Mouse (Mus musculus) mouse embryonic stem cell (cell line): ENCODE data around the gene Lrrc56.

ENCODE experiments used
- in situ Hi-C, 2 experiments: fragments of 300-500 bp; cut with MboI; formaldehyde crosslinking; loops; 1 replicate in 1 of 2; 3 replicates in 1 of 2; pipeline ENCODE4 v1.14.3; 2019 to 2020; ENCODE audit warnings: low sequenced_read_pairs in 2 of 2, low pct_unique_long_range_greater_than_20kb in 1 of 2, mixed read lengths in 1 of 2; ENCODE audit not compliant: unreplicated experiment in 1 of 2

The Lrrc56 gene

DNA sequence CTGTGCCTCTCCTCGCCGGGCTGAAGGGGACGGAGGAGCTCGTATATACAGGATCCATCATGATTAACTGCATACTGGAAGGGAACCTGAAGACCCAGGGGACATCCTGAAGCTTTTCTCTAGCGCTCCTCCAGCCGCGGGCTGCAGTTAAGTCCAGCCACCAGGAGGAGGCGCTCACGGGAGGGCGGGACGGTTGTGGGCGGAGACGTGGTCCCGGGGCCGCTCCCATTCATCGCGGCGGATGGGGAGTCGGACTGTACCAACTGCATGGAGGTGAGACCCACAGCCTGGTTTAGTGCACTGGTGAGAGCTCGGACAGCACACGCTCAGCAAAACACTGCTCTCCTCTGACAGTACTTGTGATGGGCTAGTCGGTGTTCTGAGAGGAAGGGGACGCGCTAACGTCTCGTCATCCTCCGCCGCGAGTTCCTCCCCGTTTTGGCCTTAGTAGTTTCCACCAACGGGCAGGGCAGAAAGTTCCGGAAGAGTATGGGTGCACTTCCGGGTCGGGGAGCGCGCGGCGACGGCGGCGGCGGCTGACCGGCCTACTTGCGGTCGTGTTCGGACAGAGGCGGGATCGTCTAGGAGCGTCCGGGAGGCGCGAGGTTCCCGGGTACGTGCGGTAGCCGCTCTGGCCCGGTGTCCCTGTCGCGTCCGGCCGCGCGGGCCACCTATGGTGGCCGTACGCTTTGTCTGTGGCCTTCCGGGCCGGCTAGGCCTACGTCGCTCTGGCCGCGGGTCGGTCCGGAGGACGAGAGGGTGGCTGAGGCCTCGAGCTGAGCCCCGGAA is 34.5 kb downstream of the Lrrc56 start, which contains the start of gene Phrf1:
TSS of gene Phrf1 (plus strand) at position 506 of the 789 bp plus-strand sequence.
- in situ Hi-C loops, result no loop called here

DNA sequence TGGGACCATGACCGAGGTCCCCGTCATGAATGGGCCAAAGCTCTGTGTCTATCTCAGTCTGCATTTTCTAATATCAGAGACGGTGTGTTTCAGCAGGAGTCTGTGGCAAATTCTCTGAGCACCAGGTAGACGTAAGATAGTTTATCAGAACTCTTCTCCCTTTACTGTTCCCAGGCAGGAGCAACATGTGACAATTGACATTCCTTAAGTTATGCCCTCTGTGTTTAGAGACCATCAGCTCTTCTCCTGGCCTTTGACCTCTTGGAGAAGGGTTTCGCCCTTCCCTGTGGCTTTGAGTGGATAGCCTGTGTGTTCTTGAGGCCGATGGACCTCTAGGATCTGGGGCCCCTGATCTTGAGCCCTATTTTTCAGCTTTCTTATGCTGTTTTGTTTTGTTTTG is 35.7 kb downstream of the Lrrc56 start:
- in situ Hi-C loops, result no loop called here

DNA sequence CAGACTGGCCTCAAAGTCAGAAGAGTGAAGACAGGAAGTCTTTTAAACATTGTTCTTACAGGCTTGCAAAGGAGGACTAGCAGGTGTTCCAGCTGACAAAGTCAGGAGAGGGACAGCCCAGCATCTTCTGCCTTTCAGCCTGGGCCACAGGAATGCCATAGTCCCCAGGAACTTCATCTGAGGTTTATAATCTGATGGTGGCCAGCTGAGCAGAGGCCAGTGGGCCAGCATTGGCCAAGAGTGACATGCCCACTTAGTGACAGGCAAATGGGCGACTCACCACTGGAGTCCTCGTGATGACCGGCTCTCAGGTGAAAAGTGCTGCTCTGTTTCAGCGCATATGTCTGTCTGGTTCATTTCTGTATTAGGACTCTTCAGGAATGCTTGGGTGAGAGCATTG is 36.6 kb downstream of the Lrrc56 start:
- in situ Hi-C loops, result no loop called here

DNA sequence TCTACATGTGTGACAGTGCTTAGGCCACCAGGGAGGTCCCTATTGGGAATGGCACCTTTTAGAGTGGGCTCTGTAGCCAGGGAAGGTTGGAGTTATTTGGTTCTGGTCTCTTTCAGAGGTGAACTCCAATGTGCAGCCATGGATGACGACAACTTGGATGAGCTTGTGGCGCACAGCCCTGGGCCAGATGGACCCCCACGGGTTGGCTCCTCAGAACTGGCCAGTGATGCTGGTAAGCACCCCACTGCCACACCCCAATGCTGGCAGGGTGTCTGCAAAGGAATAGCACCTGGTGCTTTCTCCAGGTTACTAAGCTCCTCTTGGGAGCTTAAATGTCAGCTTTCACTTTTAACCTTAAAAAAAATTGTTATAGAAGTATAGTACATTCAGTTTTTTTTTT is 37.2 kb downstream of the Lrrc56 start:
- in situ Hi-C loops, result no loop called here

DNA sequence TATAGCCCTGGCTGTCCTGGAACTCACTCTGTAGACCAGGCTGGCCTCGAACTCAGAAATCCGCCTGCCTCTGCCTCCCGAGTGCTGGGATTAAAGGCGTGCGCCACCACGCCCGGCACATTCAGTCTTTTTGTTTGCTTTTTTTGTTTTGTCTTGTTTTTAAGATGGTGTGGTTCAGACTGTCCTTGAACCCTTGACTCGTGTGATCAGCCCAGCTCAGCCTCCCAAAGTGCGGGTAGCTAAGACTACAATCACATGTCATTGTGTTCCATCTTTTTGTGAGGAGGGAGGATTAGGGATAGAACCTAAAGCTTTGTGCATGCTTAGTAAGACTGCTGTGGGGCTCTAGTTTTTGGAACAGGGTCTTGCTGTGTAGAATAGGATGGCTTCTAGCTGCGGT is 37.6 kb downstream of the Lrrc56 start:
- in situ Hi-C loops, result no loop called here

DNA sequence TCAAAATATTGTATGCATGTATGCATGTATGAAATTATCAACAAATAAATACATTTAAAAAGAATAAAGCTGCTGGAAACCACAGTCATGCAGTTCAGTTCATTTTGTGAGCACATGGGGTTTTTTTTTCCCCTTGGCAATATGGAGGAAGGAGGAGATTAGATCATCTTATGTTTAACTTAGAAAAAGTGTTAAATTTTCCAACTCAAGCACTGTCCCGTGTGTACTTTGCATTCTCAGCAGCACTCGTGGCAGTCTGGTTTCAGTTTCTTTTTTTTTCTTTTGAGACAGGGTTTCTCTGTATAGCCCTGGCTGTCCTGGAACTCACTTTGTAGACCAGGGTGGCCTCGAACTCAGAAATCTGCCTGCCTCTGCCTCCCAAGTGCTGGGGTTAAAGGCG is 56.5 kb downstream of the Lrrc56 start:
- in situ Hi-C loops, result loop anchor here (5.0 to 10.0 kb wide), 2 partner anchors 62 to 64 kb away; no protein-coding TSS in a partner anchor

DNA sequence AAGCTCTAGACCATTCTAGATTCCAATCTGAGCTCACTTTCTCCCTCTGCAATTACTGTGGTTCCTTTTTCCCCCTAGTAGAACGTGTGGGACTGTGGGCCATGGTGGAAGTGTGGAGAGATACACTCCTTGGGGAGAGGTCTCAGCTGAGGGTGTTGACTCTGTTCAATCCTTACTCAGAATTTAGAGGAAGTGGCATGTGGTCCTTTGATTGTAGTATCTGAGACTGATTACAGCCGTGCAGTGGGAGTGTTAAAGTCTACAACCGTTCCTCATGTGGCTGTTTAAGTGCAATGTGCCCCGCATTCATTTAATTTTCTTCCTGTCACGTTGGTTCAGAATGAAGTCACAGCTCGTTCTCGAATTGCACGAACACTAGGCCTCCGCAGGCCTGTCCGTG is 62.2 kb downstream of the Lrrc56 start:
- in situ Hi-C loops, result loop anchor here in 1 of 2 experiments (10.0 kb wide), 1 partner anchor 59 kb away; no protein-coding TSS in a partner anchor
